Mouse (Mus musculus) frontal cortex, postnatal 10 days (tissue): ENCODE measurements around the gene Pigt.

Source experiments
- DNase-seq, 2 experiments: peaks; one replicate each; pipeline ENCODE4 v3.0.0; 2022; ENCODE audit warnings: low spot score in 2 of 2, mixed read lengths in 1 of 2

The Pigt gene

DNA sequence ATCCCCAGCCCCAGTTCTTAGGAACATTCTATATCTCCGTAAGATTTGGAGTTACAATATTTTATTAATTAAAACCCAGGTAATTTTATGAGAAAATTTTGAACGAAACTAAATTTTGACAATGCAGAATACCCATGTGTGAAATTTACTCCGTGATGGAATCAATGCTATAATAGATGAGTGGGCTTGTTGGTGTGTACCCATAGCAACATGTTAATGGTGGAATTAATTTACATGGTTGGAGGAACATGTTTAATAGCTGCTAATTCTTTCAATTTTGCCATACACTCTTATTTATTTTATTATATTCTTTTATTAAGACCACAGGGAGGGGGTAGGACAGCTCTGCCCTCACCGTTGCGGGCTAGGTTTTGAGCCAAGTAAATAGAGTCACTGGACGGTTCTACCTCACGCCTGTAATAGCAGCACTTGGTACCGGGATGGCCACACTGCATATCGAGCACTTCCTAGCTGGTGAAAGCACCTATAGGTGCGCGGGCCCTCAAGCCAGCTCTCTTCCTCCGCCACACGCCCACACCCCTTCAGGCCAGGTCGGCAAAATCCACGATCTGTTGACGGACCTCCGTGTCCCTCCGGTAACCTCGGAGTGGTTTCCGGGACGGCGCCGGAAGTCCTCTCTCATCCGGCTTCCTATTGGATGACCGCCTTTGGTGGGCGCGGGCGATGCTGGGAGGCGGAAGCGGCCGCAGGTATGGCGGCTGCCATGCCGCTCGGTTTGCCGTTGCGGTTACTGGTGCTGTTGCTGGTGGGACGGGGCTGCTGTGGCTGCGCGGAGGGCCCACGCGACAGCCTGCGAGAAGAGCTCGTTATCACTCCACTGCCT, at the start of gene Pigt:
Gene Pigt (plus strand): TSS at position 674 of the 844 bp plus-strand sequence.
- peak; percentile 74 to 84 for DNase-seq

DNA sequence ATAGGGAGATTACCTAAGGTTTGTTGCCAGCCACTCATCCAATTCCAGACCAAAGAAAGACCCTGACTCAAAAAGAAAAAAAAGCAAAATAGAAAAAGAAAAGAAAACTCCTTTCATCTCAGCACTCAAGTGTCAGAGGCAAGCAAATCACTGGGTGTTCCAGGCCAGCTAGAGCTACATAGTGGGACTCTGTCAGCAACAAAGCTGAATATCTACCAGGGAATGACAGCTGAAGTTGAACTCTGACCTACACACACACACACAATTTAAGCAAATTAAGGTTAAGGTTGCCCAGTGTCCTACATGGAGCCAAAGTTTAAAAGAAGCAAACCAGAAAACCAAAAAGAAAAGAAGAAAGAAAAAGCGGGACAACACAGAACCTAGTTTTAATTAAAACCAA, 49.2 kb upstream of the Pigt start:
- DNase-seq: no peak

DNA sequence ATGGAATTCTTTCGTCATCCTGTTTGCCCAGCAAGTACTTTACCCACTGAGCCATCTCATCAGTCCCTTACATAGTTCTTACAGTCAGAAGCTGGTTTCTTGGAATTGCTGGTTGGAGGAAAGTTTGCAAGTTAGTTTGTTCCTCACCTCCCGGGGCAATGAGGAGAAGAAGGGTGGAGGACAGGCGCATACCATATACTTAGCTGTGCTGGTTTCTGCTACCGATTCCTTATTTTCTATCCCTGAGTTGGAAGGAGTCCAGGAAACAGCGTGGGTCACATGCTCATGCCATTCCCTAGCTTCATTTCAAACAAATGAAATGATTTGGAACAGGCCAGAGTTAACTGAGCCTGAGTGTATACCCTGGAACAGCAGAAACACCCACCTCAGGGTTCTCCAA, 48.4 kb upstream of the Pigt start:
- no peak for DNase-seq

DNA sequence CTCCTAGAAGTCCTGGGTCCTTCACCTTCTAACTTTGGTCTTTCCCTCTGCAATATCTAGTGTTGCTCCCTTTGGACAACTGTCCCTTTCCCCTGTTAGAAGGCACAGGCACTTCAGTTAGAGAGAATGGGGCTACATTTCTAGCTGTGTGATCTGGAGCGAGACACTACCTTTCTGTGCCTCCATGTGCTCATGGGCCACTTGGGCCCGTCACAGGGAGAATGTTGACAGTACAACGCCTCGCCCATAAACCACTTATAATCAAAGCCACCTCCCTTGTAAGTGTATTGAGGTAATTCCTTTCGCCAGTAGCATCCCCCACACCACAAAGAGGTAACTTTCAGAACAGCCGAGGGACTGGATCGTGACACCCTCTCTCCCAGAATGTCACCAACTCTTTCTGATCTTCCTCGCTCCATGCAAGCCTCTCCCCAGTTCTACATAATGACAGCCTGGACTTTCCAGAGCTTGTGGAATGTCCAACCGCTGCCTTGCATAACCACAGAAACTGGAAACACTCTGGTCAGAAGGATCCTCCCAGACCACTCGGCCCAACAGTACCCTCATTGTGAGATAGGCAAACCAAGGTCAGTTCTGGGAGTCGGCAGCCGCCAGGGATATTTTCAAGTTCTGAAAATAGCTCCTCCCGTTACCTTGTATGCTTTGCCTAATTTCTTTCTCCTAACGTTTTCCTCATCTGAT, 47.8 kb upstream of the Pigt start:
- no peak for DNase-seq

DNA sequence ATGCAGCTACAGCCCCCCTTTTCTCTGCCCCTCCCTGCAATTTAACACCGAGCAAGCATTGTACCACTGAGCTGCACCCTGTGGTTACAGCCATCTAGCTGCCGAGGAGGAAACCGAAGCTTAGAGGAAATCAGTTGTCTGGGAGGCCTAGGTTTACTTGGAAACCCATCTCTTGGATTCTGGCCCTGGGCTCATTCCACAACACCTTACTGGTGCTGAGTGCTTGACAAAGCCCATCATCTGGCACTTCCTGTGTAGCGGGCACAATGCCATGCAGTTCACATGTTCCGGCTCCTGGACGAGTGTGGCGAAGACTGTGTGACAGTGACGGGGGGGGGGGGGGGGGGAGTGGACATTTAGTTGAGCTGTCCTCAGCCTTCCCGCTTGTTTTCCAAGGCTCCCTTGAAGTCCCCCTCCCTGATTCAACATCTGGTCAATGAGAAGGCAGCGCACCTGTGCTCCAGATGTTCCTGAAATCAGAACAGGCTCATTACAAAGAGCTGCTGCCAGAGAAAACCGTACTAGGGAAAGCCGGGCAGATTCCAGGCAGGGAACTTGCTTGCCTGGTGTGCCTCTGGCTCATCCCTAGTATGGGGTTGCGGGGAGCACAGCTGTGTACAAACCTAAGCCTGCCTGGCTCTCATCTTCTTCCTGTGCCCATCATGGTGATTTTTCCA, 45.2 kb upstream of the Pigt start:
- DNase-seq: no peak

DNA sequence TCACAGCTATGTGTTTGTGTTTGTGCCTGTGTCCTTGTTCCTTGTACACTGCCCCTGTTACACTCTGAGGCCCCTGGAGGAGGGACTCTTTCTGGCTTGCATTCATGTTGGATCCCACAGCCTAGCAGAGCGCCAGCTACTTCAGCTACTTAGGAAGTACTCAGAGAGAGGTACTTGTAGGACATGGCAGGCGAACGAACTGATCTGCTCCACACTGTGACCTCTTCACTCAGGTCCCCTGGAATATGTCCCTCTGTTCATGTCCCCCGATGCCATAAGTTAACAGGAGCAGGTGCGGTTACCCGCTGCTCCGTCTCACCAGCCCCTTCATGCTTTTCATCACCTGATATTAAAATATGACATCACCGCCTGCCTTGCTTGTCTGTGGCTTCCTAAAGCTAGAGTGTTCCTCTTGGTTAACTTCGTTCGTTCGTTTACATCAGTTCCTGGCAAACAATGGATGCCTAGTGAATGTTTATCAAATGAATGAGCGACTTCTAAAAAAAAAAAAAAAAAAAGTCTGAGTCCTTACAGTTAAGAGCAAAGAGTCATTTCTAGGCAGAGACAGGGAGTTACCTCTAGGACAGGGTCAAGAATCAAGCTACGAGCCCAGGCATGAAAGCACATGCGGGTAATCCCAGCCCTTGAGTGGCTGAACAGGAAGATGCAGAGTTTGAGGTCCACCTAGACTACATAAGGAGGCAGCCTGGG, 44.1 kb upstream of the Pigt start:
- DNase-seq: no peak

DNA sequence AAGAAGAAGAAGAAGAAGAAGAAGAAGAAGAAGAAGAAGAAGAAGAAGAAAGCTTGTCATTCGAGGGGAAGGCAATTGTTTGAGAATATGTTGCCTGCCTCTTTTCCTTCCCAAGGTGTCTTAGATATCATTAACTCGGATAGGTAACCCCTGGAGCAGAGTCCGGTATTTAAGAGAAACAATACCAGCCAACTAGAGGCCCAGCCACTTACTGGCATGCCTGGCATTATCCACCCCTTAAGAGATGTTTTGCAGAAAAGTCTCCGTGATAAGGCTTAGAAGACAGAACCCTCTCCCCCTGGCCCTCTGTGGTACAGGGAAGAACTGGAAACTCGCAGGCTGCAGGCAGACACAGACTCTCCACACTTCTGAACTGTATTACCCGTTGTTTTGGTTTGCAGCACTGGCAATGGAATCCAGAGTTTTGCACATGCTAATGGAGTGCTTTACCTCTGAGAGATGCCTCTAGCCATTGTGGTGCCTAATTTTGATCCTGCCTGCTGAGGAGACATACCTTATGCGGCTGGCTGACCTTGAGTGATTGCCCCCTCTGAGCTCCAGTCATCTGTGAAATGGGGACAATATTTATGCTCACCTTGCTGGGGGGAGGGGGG, 43.3 kb upstream of the Pigt start:
- no peak for DNase-seq

DNA sequence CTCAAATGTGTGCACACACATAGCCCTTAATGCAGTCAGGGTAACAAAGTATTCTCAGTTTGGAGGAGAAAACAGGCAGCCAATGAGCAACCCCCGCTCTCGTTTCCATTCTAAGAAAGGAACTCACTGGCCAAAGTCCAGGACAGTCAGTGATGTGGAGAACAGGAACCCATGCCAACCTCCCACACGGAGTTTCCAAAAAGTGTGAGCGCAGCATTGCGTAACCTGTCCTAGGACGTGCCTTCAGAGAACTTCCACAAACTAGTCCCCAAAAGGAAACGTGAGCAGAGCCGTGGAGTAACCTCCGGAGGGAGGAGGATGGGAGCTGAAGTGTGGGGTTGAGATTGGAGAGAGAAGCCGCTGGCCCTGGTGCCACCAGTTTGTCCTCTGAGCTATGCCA, 42.5 kb upstream of the Pigt start:
- DNase-seq: peak; percentile 45 to 57

DNA sequence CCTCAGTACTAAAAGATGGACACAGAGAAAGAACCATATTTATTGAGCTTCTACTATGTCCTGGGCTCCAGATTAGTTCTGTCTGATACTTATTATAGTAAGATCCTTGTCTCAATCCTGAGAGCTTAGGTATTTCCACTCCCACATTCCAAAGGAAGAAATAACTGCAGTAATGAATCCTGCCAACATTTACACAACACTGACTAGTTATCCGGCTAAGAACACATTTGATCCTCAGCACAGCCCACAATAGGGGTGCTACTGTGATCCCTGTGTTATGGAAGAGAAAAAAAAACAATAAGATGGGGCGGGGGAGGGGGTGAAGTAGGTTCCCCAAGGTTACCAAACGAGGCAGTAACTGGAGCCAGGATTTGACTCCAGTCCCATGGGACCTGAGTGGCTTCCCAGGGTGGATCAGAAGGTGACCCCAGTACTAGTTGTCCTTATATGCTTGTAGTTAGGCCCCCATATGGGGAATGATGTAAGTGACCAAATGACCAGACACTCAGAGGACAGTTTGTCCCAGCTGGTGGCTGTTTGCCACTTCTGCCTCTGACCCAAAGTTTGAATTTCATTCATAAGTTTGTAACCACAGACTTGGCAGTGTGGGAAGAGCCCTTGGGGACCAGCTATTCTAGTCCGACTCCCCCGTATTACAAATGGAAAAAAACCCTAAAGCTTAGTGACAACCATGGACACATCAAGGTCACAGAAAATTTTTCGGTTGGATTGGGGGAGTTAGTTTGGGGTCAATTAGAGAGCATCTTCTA, 41.7 kb upstream of the Pigt start:
- DNase-seq: no peak

DNA sequence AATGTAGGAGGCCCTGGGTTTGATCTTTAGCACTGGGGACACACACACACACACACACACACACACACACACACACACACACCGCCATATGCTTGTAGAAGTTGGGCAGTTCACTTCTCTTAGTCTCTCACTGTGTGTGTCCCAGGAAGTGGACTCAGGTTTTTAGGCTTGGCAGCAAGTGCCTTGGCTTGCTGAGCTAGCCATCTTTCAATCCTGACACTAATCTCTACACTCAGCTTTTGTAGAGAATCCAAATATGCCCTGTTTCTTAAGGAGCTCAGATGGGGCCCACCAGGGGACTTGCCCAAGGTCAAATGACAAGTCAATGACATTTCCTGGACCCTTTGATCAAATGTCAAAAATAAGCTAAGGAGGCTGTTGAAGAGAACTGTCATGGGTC, 40.9 kb upstream of the Pigt start:
- no peak for DNase-seq

DNA sequence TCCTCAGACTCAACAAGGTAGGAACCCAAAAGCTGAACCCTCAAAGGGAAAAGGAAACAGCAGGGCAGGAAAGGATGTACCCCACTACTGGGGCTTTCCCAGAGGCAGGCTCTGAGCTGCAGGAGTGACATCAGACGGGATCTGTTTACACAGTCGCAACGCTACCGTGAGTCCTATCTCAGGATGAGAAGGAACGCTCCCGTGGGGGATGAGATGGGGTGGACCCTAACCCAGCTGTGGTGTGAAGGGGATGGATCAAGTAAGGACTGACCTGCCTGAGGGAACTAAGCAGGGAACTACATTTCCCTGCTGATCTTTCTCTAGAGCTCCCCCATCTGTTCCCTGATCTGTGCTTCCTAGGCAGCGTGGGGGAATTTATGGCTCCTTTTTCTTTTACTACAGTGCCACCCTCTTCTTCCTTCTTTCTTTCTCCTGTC, 40.4 kb upstream of the Pigt start, which contains the start of gene Sys1:
Gene Sys1 (plus strand): TSS at position 101 of the 437 bp plus-strand sequence.
- peak in 1 of 2 experiments; percentile 37 for DNase-seq

DNA sequence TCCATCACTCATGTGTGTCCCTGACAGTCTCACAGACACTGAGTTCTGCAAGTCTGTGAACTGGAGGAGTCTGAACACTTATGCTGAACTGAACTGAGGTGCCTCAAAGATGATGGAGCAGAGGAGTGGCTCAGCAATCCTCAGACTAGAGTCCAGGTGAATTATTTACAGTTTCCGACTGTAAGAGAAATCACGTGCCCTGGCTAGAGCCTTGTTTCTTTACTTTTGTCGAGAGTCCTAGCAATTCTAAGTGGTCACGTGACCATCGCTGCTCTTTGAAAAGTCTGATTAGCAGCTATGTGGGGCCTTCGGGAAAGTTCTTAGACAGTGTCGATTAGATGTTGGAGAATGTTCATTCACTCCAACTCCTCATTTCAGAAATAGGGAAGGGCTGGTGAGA, 39.4 kb upstream of the Pigt start:
- no peak for DNase-seq

DNA sequence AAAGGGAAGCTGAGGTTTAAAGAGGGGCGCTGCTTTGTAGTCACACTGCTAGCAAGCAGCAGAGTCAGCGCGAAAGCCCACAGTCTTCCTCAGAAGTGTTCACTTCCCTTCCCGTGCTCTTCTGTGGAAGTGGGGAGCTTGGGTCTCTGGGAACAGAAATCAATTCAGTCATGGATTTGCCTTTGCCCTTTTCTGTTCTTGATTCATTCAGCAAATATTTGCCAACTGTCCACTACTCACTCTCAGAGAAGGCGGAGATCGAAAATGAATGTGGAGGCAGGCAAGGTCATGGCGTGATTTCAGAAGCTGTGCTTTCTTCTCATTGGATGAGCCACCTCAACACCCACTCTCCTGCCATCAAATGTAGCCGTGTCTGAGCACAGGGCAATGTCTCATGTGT, 38.8 kb upstream of the Pigt start:
- DNase-seq: no peak

DNA sequence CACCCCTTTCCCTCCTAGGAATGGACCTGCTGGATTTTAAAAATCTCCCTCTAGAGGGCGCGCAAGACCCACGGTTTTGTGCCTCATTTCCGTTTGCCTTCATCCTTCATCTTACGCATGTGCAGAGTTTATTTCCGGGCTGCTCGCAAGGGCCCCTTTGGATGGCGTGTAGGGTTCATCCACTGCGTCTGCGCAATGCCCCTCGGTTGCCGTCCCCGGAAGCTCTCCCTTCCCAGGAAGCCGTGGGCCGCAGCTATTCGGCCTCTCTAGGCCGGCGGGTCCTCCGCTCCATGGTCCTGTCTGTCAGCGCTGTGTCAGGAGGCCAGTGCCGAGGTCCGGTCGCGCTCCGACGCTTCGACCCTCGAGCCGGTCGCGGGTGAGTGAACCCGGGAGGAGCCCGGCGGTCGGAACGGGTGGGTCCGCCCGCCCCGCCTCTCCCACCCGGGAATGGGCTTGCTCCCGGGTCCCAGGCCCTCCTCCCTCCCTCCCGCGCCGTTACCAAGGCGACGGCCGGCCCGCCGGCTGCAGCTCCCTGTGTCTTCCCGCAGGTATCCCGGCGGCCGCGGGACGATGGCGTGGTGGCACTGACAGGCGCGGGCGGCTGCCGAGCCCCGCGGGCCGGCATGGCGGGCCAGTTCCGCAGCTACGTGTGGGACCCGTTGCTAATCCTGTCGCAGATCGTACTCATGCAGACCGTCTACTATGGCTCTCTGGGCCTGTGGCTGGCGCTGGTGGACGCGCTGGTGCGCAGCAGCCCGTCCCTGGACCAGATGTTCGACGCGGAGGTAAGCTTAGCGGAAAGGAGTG, 36.4 kb upstream of the Pigt start, which contains the start of gene Gm20458:
Gene Gm20458 (plus strand): TSS at position 223 of the 807 bp plus-strand sequence.
- peak; percentile 95 to 96 for DNase-seq

DNA sequence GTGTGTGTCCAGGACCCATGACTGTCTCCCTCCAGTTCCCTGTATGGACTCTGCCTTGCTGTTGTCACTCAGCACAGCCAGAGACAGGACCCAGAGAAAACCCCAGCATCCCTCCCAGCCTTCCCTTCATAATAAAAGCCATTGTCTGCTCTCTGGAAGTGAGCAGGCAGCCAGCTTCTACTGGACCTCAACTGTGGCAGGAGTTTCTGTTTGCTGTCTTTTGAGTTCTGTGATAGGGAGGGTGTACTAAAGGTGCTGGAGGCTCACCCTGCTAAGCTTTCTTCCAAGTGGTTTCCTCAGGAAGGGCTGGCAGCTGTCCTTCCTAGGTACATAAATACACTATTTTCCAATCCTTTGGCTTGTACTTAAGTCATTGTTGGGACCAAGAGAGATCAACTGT, 32.2 kb upstream of the Pigt start:
- DNase-seq: no peak

DNA sequence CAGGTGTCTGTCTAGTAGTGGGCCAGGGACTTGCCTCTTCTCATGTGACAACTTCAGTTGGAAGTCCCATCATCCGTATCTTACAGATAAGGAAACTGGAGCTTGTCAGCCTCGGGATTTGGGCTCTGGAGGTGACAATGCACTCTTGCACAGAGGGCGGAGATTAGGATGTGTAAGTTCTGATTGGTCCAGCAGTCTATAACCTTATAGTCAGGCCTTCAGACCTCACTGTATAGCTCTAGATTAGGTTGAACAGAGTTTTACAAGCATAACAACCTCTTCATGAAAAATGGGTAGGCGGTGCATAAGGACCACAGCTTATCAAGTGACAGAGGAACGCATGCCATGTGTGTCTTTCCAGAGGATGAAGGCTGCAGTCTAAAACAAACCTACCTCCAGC, 30.5 kb upstream of the Pigt start:
- DNase-seq: no peak

DNA sequence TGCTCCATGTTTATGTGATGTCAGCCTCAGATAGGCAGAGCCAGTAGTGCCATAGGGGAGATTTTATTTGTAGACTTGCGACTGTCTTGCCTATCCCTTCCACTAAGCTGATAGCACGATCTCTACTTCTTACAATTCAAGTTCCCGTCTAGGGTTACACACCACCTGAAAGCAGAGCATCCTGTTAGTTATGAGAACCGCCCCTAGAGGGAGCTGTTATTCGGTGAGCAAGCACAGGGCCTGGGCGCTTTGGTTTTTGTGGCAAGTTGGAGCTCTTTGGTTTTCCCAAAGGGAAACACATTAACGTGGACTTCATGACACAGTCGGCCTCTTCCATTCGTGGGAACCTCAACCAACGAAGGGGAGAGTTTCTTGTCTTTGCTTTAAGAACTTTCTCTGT, 27.1 kb upstream of the Pigt start:
- no peak for DNase-seq

DNA sequence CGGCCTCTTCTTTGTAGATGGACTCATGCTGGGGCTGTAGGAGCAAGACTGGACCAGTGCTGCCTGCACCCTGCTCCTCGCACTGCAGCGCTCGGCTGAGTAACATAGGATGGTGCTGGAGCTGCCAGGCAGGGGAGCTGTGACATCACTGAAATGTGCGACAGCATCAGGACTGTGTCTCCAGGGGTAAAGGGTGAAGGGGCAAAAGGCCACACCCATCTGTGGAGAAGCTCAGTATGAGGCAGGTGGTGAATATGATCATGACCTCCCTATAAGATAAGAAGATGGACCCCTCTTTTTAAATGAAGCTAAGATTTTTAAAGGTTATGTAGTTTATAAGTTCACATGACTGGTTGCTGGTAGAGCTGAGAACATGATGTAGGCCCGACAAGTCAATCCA, 23.7 kb upstream of the Pigt start, which contains the start of gene Trp53tg5:
Gene Trp53tg5 (minus strand): TSS at position 101 of the 400 bp plus-strand sequence.
- no peak for DNase-seq

DNA sequence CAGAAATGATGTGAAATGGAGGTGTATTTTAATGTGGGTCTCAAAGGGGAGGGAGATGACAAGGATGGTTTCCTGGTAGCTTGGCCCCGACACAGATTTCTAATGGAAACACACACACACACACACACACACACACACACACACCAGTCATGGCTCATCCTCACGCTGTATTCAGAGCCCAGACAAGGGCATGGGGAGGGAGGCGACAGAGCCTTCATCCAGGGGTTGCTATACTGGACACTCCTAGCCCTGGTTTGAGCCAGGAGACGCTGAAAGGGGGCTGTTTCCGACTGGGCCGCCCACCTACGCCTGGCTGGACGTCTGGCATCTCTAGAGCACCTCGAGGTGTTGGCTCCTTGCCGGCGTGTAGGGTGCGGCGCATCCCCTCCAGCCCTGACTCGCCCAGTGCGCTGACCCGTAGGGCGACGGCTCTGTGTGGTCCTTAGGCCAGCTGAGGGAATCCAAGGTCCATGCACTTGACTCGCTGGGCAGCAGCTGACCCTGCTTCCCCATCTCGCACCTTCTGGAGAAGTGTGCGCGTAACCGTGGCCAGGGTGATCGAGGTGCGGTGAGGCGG, 11.6 kb upstream of the Pigt start, which contains the start of gene Dbndd2:
Gene Dbndd2 (plus strand): TSS at position 426 of the 577 bp plus-strand sequence.
- peak in 1 of 2 experiments; percentile 57 for DNase-seq
